10 mouse cellular contexts compared by ENCODE assay signal in genomic region chr5:123436780-123437175, GRCm38 (mm10). TPM values are rescaled to one million over a fixed set of nuclear protein-coding genes. Genes with fewer than 3 reads are reported as not detected.
DNase-seq lines count a peak whose midpoint lies in the region; ATAC-seq and TF ChIP-seq lines count a peak whose summit lies in the region.
"Had no signal": no experiment of that assay in that cellular context is flagged by ENCODE, and none has a peak within 500 bp of the region (broad histone marks: within the 10 kb centered on the region; RNA-seq: fewer than 3 reads in every experiment).

No protein-coding gene starts in this region.

- peak; percentile 71 for TF ChIP-seq CTCF in lung, embryonic 14.5 days (IDR thresholded peaks at IDR 0.05; ENCODE audit: low read depth)

- H3K36me3 ChIP-seq in embryonic facial prominence, embryonic 10.5 days (replicated peaks) = peaks cover 16% of the 10 kb centered on the region
- H3K36me3 ChIP-seq in kidney, embryonic 14.5 days (ENCODE audit: control insufficient read depth, insufficient read depth, low read length) = peaks cover 3% of the 10 kb centered on the region; the same call in 1 of the 2 replicates
- peaks cover 10% of the 10 kb centered on the region for H3K36me3 ChIP-seq in lung, embryonic 14.5 days (ENCODE audit: insufficient read depth)

- H3K4me3 ChIP-seq in embryonic facial prominence, embryonic 10.5 days = no peak overlapping the region
- H3K4me3 ChIP-seq in kidney, embryonic 14.5 days (ENCODE audit: low read length) = no peak overlapping the region
- no peak overlapping the region for H3K4me3 ChIP-seq in lung, embryonic 14.5 days (ENCODE audit: low read depth, low read length)

- no peaks in the 10 kb centered on the region for H3K27me3 ChIP-seq in embryonic facial prominence, embryonic 10.5 days (replicated peaks; ENCODE audit: low read depth, poor library complexity, severe bottlenecking)
- no peaks in the 10 kb centered on the region for H3K27me3 ChIP-seq in kidney, embryonic 14.5 days (ENCODE audit: control insufficient read depth, insufficient read depth, low read length)
- H3K27me3 ChIP-seq in lung, embryonic 14.5 days (ENCODE audit: insufficient read depth, low read length) = no peaks in the 10 kb centered on the region

- WGBS in embryonic facial prominence, embryonic 10.5 days = 48% methylated on average over 4 of the region's 4 CpGs
- 49% methylated on average over 4 of the region's 4 CpGs for WGBS in kidney, embryonic 14.5 days
- whole genome bisulfite sequencing in lung, embryonic 14.5 days = 34% methylated on average over 4 of the region's 4 CpGs

- no peak overlapping the region for H3K9ac ChIP-seq in kidney, embryonic 14.5 days (ENCODE audit: low read depth, low read length)
- no peak overlapping the region for H3K9ac ChIP-seq in lung, embryonic 14.5 days

- H3K4me2 ChIP-seq in kidney, embryonic 14.5 days (replicated peaks; ENCODE audit: low read depth, low read length) = no peak overlapping the region
- H3K4me2 ChIP-seq in lung, embryonic 14.5 days = no peak overlapping the region

- H3K27ac ChIP-seq in embryonic facial prominence, embryonic 10.5 days (replicated peaks) = no peak overlapping the region
- H3K27ac ChIP-seq in kidney, embryonic 14.5 days (ENCODE audit: low read depth, low read length) = no peak overlapping the region
- no peak overlapping the region for H3K27ac ChIP-seq in lung, embryonic 14.5 days (ENCODE audit: low read depth)

- H3K9me3 ChIP-seq in embryonic facial prominence, embryonic 10.5 days = no peaks in the 10 kb centered on the region
- H3K9me3 ChIP-seq in kidney, embryonic 14.5 days (ENCODE audit: control insufficient read depth, low read length) = no peaks in the 10 kb centered on the region
- no peaks in the 10 kb centered on the region for H3K9me3 ChIP-seq in lung, embryonic 14.5 days (ENCODE audit: low read depth, low read length)

- H3K4me1 ChIP-seq in embryonic facial prominence, embryonic 10.5 days = peaks cover 12% of the 10 kb centered on the region
- H3K4me1 ChIP-seq in kidney, embryonic 14.5 days (ENCODE audit: control insufficient read depth, insufficient read depth, low read length) = peaks cover 15% of the 10 kb centered on the region; the same call in 1 of the 2 replicates
- H3K4me1 ChIP-seq in lung, embryonic 14.5 days (ENCODE audit: insufficient read depth) = peaks cover 14% of the 10 kb centered on the region

- ATAC-seq in kidney, embryonic 14.5 days (ENCODE audit: low FRiP score, low TSS enrichment) = 0 out of 2 replicates have a peak, but pooled peaks have one; percentile 20
- 0 out of 2 replicates have a peak, but pooled peaks have one; percentile 36 for ATAC-seq in lung, embryonic 14.5 days (ENCODE audit: insufficient read depth)

- DNase-seq in adrenal gland, adult (ENCODE audit: inconsistent age in 2 of 2, low spot score in 1 of 2) = peak; percentile 50 to 88
- DNase-seq in adrenal gland, adult 8-10 months = no peak
- DNase-seq in urinary bladder, postnatal 25 days (ENCODE audit: low spot score) = peak; percentile 23
- no peak for DNase-seq in urinary bladder, adult 2 months (ENCODE audit: low spot score)
- peak; percentile 43 for DNase-seq in embryonic facial prominence, embryonic 10.5 days (ENCODE audit: low spot score)
- peak; percentile 83 for DNase-seq in lung, embryonic 14.5 days
- peak; percentile 21 for DNase-seq in spleen, adult 12 weeks (ENCODE audit: low spot score)

RNA-seq across cellular contexts. Expression of gene Mlxip, which starts 42.2 kb away (rescaled TPM):
- 10 to 100 TPM; 21.6 to 32.8 (median 27.1) TPM for total RNA-seq in adrenal gland, adult 8-10 months (2022)
- polyA plus RNA-seq in urinary bladder, adult 2 months (2012; rRNA removed) = 27.6 and 28.0 TPM in 2 replicates
- 18.6 and 20.8 TPM in 2 replicates for polyA plus RNA-seq in embryonic facial prominence, embryonic 10.5 days (2016; fragmentation: Nextera tagmentation; extraction: Ambion mirVana)
- polyA plus RNA-seq in kidney, embryonic 14.5 days (2014; fragmentation: Nextera tagmentation; extraction: Ambion mirVana) = 13.4 and 26.6 TPM in 2 replicates
- polyA plus RNA-seq in lung, embryonic 14.5 days (2014; fragmentation: Nextera tagmentation; extraction: Ambion mirVana) = 27.3 and 27.7 TPM in 2 replicates

RNA-seq across cellular contexts. Expression of gene Lrrc43, which starts 52.3 kb away (rescaled TPM):
- total RNA-seq in adrenal gland, adult 8-10 months (2022) = not detected
- not detected in 2 replicates for polyA plus RNA-seq in urinary bladder, adult 2 months (2012; rRNA removed)
- polyA plus RNA-seq in embryonic facial prominence, embryonic 10.5 days (2016; fragmentation: Nextera tagmentation; extraction: Ambion mirVana) = 0.19 TPM in 1 of 2 replicates, not detected in the other
- not detected in 2 replicates for polyA plus RNA-seq in kidney, embryonic 14.5 days (2014; fragmentation: Nextera tagmentation; extraction: Ambion mirVana)
- not detected in 2 replicates for polyA plus RNA-seq in lung, embryonic 14.5 days (2014; fragmentation: Nextera tagmentation; extraction: Ambion mirVana)
- polyA plus RNA-seq: C2C12 had no signal

RNA-seq across cellular contexts. Expression of gene Il31, which starts 52.5 kb away (rescaled TPM):
- total RNA-seq in adrenal gland, adult 8-10 months (2022) = not detected
- not detected in 2 replicates for polyA plus RNA-seq in urinary bladder, adult 2 months (2012; rRNA removed)
- not detected in 2 replicates for polyA plus RNA-seq in embryonic facial prominence, embryonic 10.5 days (2016; fragmentation: Nextera tagmentation; extraction: Ambion mirVana)
- polyA plus RNA-seq in kidney, embryonic 14.5 days (2014; fragmentation: Nextera tagmentation; extraction: Ambion mirVana) = not detected in 2 replicates
- not detected in 2 replicates for polyA plus RNA-seq in lung, embryonic 14.5 days (2014; fragmentation: Nextera tagmentation; extraction: Ambion mirVana)
- polyA plus RNA-seq: C2C12; gonadal fat pad, adult 2 months had no signal

Comparison
In these comparisons a context has a peak if more than half of its experiments do, and no peak if none do; other contexts are left out.
1. DNase-seq: peak in adrenal gland, adult (2 of 2), urinary bladder, postnatal 25 days (single experiment), embryonic facial prominence, embryonic 10.5 days (single experiment), lung, embryonic 14.5 days (single experiment) and spleen, adult 12 weeks (single experiment); none in adrenal gland, adult 8-10 months (single experiment) and urinary bladder, adult 2 months (single experiment).